Comparison of ENCODE assay signal across 9 mouse cellular contexts in genomic region chr5:30465861-30466260, GRCm38 (mm10). TPM values are rescaled to one million over a fixed set of nuclear protein-coding genes. Genes with fewer than 3 reads are reported as not detected.
DNase-seq lines count a peak whose midpoint lies in the region; ATAC-seq lines count a peak whose summit lies in the region.
"Had no signal": no experiment of that assay in that cellular context is flagged by ENCODE, and none has a peak within 500 bp of the region (broad histone marks: within the 10 kb centered on the region; RNA-seq: fewer than 3 reads in every experiment).

1700001C02Rik (plus strand) TSS chr5:30466047.

- 15% methylated on average over 20 of the region's 21 CpGs for WGBS in embryonic facial prominence, embryonic 14.5 days
- WGBS in midbrain, embryonic 12.5 days, result 10% methylated on average over 21 of the region's 21 CpGs

- ATAC-seq in embryonic facial prominence, embryonic 14.5 days (ENCODE audit: low read depth), result no peak
- ATAC-seq in midbrain, embryonic 12.5 days (ENCODE audit: low FRiP score, low read depth), result no peak

- H3K4me2 ChIP-seq in embryonic facial prominence, embryonic 14.5 days (ENCODE audit: low read depth, low read length), result peak within 1 kb of the TSS; percentile 43
- peak within 1 kb of the TSS; percentile 55 for H3K4me2 ChIP-seq in midbrain, embryonic 12.5 days (replicated peaks)

- no peaks in the 10 kb centered on the region for H3K9me3 ChIP-seq in embryonic facial prominence, embryonic 14.5 days (ENCODE audit: control insufficient read depth, low read length)
- H3K9me3 ChIP-seq in midbrain, embryonic 12.5 days, result no peaks in the 10 kb centered on the region

- peak within 1 kb of the TSS; percentile 4; the same call in 1 of the 2 replicates for H3K4me3 ChIP-seq in embryonic facial prominence, embryonic 14.5 days (ENCODE audit: low read depth, low read length)
- H3K4me3 ChIP-seq in midbrain, embryonic 12.5 days, result peak within 1 kb of the TSS; percentile 38

- peaks cover 23% of the 10 kb centered on the region for H3K27me3 ChIP-seq in embryonic facial prominence, embryonic 14.5 days (replicated peaks; ENCODE audit: control insufficient read depth, insufficient read depth, low read length)
- peaks cover 43% of the 10 kb centered on the region for H3K27me3 ChIP-seq in midbrain, embryonic 12.5 days

- H3K36me3 ChIP-seq in embryonic facial prominence, embryonic 14.5 days (ENCODE audit: control insufficient read depth, insufficient read depth, low read length), result no peaks in the 10 kb centered on the region
- H3K36me3 ChIP-seq in midbrain, embryonic 12.5 days, result no peaks in the 10 kb centered on the region

- peak within 1 kb of the TSS; percentile 10; the same call in 1 of the 2 replicates for H3K9ac ChIP-seq in embryonic facial prominence, embryonic 14.5 days (ENCODE audit: low read depth, low read length)
- H3K9ac ChIP-seq in midbrain, embryonic 12.5 days (replicated peaks), result peak within 1 kb of the TSS; percentile 37; the same call in 1 of the 2 replicates

- intact Hi-C loops in heart, postnatal 10 days (cut with DNase I), result no loop called here

- peaks cover 19% of the 10 kb centered on the region for H3K4me1 ChIP-seq in embryonic facial prominence, embryonic 14.5 days (ENCODE audit: control insufficient read depth, insufficient read depth, low read length)
- H3K4me1 ChIP-seq in midbrain, embryonic 12.5 days, result peaks cover 22% of the 10 kb centered on the region

- no peak within 1 kb of the TSS for H3K27ac ChIP-seq in embryonic facial prominence, embryonic 14.5 days (replicated peaks; ENCODE audit: low read depth, low read length)
- no peak within 1 kb of the TSS for H3K27ac ChIP-seq in midbrain, embryonic 12.5 days (replicated peaks)

- DNase-seq in layer of hippocampus, postnatal 14 days (ENCODE audit: low spot score in 2 of 2), result peak; percentile 30 to 49
- no peak for DNase-seq in layer of hippocampus, postnatal 25 days (ENCODE audit: extremely low spot score in 1 of 2, low spot score in 1 of 2)
- DNase-seq in embryonic facial prominence, embryonic 14.5 days (ENCODE audit: low spot score), result no peak
- peak; percentile 40 to 44 for DNase-seq in heart, postnatal 10 days
- DNase-seq in thymus, postnatal 25 days, result no peak
- DNase-seq in ovary, postnatal 10 days (ENCODE audit: low spot score), result no peak
- no peak for DNase-seq in thymus, adult 18-20 months

RNA-seq across cellular contexts. Expression of gene 1700001C02Rik, which starts in this region (rescaled TPM):
- total RNA-seq in layer of hippocampus, postnatal 14 days (2021), result under 1 TPM in 1 of 2 experiments, not detected in 1; 0.65 TPM
- under 1 TPM in 1 of 2 experiments, not detected in 1; 0.42 TPM for total RNA-seq in layer of hippocampus, postnatal 25 days (2021)
- polyA plus RNA-seq in embryonic facial prominence, embryonic 14.5 days (2014; fragmentation: Nextera tagmentation; extraction: Ambion mirVana), result 1.00 and 5.9 TPM in 2 replicates
- not detected for total RNA-seq in heart, postnatal 10 days (2021)
- not detected in 2 replicates for polyA plus RNA-seq in midbrain, embryonic 12.5 days (2016; fragmentation: Nextera tagmentation; extraction: Ambion mirVana)
- total RNA-seq: left cerebral cortex, postnatal 10 days had no signal

Comparison
In these comparisons a context has a peak if more than half of its experiments do, and no peak if none do; other contexts are left out.
1. Peak in DNase-seq in layer of hippocampus, postnatal 14 days; RNA of the gene not detected or under 1 TPM.
2. Peak in DNase-seq in heart, postnatal 10 days; RNA of the gene not detected or under 1 TPM.